Mouse (Mus musculus) spleen, postnatal 4 days (tissue): ENCODE data around the gene Agr2.

ENCODE experiments used
- DNase-seq, 2 experiments: peaks; one replicate each; pipeline ENCODE4 v3.0.0; 2022; ENCODE audit warnings: low spot score in 2 of 2

Agr2 gene

DNA sequence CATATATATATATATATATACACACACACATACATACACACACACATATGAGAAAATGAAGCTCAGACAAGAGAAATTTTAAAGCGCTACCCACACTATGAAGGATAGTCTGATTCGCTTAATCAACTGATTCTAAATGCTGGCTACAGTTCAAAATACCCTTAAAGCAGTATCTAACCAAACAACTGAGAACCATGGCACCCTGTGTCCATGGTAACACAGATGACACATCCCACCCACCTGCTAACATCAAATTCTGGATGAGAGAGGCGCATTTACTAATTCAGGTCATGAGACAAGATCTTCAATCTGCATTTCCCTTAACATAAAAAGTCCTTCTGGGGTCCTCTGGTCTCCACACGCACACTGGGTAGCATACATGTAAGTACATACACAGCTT, 33.4 kb downstream of the Agr2 start:
- DNase-seq: no peak

DNA sequence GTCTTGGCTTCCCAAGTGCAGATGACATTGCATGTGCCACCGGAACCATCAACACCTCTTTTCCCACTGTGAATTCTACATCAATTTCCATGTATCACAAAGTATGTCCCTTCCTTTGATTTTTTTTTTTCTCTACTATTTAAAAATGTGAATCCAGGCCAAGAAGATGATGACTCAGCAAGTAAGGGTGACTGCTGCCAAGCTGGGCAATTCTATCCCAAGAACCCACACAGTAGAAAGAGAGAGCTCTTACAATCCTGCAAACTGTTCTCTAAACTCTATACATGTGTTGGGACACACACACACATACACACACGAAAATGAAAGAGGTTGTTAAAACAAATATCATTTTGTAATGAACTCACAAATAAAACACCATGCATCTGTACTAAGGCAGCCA, 34.5 kb downstream of the Agr2 start:
- no peak for DNase-seq

DNA sequence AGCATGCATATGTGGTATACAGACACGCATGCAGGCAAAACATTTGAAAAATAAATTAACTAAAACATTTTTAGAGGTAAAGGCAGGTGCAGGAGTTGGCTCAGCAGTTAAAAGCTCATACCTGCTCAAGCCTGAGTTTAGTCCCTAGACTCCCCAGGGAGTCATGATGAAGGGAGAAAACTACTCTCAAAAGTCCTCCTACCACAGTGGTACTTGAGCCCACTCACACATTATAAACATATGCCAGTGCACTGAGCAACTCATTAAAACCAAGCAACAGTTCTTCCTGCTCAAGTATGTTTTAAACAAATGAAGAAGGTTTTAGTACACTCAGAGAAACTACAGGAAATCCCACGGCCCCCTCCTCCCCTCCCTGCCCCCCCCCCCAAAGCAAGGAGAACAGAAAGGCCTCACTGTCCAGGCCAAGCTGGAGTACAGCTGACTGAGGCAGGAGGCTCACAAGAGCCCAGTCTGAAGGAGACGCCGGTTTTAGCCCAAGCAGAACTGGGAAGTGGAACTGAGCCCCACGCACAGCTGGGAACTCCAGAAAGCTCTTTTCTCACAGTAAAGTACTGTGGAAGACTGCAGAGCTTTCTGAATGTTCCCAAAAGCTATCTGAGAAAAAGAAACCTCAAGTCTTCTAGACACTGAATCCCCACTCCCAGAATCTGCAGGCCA, 36.4 kb downstream of the Agr2 start:
- DNase-seq: no peak

DNA sequence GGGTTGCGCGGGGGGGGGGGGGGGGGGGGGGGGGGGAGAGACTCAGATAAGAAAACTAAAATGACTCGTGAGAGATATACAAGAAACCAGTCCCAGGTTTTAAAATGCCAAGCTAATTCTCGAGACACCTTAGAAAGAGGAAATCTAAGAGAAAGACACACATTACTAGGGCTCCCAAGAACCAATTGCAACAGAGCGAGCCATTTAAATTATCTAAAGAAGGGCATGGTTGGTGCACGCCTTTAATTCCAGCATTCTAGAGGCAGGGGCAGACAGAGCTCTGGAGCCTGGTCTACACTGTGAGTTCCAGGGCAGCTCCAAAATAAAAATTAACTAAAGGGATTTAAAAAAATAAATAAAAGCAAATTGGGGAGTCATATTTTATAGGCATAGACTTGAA, 37.0 kb downstream of the Agr2 start:
- DNase-seq: no peak

DNA sequence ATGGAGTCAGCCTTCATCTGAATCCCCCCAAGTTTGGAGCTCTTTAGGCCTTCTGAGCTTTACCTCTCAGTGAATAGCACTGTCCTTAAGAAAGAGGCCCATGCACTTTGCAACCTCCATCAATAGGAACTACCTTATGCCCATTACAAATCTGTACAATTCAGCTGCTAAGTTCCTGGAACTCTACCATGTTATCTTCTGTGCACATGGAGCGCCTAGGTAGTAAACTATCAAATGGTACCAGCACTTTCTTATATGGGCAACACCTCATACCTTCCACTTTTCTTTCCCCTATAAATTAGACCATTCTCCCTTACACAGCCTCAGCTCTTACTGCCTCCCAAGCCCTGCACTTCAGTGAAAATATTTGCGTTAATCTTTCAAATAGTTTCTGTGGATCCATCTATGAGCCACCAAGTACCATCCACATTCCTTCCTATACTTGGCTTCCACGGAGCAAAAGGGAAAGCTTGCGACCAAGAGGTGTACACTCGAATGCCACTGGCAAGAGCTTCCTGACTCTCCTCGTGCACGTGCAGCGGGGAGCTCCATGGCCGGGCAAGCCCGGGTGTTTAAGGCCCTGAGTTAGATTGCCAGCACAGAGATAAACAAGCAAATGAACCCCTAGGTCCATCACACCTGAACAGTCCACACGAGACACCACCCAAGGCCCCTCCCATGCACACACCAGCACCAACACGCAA, 38.1 kb downstream of the Agr2 start:
- DNase-seq: no peak

DNA sequence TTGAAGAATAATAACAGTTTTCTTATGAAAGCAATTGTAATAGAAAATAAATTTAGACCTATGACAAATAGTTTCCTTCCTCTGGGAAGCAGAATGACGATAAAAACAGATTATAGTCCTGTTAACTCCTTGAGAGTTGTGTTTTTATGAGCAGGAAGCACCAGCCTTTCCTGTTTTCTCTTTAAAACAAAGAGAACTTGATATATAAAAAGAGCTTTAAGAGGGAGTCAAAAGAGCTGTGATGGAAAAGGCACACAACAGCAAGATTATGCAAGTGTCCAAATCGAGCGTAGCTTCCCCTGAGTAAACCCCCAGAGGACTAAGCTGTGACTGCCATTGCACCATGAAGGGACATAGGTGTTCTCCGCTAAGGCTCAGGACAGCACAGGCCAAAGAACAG, 39.7 kb downstream of the Agr2 start:
- DNase-seq: no peak

DNA sequence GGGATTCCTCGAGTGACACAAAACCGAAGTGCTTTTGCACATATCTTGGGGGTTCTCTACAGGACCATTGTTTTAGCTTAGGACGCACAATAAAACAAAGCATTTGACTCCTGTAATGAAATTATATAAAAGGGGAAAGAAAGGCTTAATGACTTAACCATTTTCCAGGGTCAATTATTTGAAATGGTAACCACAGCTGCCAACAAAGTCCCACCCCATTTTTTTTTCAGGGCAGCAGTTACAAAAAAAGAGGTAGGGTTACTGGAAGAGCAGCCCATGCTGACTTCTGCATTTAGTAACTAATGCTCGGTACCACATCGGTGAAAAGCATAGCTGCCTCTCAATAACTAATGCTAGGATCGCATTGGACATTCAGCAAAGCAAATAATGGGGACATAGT, 42.8 kb downstream of the Agr2 start:
- DNase-seq: no peak

DNA sequence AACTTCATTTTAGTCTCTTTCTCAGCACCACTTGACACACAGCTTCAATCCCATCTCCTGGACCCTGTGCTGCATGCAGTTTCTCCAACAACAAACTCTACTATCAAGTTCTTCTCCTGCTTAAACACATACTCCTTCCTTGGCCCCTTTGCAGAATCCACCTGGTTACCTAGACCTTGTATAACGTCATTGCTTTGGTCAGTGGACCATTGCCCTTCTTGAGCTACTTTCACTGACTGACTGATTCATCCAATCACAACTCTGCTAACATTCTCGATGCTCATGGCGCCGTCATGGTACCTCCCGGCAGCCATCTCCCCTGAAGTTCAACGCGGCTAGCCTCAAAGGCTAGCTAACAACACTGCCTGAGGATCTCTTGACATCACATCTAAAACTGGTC, 43.4 kb downstream of the Agr2 start:
- DNase-seq: no peak

DNA sequence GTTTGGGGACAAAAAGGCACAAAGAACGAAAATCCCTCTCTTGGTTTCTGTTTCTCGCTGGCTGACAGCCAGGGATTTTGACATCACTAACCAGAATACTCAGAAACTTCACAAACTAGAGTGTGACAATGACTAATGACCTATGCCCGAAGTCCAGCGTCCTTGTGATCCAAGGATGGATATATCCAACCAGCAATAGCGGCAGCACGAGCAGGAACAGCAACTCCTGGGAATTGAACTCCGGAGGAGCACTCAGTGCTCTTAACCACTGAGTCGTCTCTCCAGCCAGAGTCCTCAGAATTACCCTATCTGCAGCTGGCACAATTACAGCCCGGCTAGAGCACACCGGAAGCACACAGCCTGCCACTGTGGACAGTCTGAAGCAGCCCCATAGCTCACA, 44.1 kb downstream of the Agr2 start:
- DNase-seq: no peak

DNA sequence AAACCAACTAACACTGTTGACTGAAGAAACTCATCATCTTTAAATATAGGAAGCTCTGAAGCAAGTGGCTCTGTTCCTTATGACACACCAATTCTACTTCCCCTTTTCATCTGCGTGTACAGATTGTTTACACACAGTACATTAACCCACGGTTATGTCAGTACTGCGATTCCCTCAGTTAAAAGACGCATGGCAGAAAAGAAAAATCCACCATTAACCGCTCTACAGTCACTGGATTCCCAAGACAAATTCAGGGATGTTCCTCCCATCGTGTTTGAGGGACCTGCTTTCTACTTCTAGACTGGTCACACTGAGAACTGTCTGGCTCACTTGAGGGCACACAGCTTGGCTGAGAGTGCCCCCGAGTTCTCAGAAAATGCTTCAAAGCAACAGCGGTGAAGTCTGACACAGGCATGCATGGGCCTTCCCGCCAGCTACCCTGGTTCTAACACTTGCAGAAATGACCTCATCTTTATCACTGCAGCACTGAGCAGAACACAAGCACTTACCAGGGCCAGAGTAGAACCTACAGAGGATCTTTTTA, 46.9 kb downstream of the Agr2 start:
- no peak for DNase-seq

DNA sequence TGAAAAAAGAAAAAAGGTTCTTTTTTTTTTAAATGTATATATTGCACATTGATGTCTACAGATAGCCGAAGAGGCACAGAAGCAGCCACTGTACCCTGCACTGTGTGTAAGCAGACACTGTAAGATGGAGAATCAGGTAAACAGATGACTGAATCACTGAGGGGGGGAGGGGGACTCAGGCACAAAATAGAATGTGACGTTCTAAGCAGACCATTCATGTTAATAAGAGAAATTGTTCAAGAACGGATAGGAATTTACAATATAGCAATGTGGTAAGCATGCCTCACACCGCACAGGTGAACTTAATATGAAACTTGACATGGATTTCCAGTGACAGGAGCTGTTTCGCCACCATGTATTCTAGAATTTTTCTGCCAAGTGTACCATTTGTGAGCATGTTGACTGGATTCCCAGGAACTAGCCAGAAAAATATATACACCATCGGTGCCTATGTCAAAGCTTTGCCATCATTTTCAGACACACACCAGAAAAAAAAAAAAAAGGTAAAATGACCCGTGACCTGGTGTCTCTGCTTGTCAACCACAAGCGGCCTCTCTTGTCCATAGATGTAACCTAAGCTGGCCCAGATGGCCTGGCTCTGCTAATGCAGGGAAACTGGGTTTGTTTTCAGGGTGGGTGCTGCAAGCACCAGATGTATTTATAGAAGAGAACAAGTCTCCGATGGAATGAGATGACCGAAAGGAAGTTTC, 48.0 kb downstream of the Agr2 start:
- DNase-seq: no peak

DNA sequence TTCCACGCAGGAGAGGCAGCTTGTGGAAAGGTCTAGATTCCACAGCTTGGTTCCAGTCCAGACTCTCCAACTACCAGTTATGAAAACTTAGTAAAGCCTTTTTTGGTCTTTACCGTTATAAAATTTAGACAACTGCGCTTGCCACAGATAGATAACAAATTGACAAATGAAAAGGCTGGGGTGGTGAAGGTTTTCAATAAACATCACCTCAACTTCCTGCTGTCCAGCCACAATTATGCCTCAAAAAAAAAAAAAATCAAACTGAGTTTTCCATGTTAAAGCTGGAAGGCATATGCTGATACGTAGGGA, 48.5 kb downstream of the Agr2 start:
- no peak for DNase-seq

DNA sequence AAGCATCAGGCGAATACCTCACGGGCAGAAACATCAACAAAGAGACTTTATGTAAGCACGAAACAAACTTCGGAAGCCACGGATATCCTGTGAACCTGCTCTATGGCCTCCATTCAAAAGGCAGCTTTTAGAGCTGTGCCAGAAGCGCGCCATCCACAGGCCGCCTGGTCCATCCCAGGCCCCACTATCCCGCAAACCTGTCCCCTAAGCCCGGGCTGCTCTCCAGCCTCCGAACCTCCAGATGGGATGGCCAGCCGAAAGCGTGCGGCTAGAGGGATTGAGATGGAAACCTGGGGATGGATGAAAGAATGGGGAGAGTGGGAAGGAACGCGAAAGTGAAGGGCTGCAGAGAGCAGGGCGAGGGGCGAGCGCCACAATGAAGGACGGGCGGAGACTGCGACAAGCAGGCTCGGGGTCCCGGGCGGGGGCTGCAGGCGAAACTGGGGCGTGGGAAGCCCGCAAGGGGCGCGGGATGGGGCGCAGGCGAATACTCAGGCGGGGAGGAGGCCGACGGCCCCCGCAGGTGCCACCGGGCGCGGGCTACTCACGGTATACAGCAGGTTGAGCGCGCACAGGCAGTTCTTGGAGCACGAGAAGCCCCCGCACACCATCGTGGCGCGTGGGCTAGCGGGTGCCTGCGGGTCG, 49.1 kb downstream of the Agr2 start:
- DNase-seq: peak; percentile 58 to 80

DNA sequence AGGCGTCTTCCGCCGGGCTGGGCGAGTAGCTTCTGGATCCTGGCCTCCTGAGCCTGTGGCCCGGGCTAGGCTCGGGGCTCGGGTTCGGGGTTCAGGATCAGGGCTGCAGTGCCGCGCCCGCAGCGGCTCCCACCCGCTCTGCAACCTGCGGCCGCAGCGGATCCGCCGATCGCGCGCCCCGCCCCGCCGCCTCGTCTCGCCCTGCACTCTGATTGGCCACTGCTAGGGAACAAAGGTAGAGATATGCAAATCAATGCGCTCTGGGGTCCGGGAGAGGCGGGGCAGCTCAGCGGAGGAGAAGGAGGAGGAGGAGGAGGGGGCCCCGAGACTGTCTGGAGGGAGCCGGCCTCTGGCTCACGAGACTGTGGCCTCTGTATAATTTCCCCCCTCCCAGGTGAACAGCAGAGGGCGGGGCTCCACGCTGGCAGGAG, 49.7 kb downstream of the Agr2 start, which contains the start of gene Tspan13:
TSS of gene Tspan13 (minus strand) at position 153 of the 431 bp plus-strand sequence.
- peak; percentile 90 to 93 for DNase-seq

DNA sequence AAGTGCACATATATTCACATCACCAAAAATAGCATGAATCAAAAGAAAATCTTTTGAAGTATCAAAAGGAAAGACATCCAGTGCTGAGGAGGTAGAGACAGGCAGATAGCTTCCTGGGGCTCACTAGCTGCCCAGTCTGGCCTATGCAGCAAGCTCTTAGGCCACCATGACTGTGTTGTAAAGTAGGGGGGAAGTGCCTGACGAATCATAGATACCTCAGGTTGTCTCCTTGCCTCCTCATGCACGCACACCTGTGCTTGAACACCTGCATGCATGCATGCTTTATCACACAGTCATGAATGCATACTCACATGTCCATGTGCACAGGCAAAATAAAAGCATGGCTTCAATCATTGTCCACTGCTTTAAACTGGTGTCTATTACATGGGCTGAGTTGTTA, 52.0 kb downstream of the Agr2 start:
- DNase-seq: no peak

DNA sequence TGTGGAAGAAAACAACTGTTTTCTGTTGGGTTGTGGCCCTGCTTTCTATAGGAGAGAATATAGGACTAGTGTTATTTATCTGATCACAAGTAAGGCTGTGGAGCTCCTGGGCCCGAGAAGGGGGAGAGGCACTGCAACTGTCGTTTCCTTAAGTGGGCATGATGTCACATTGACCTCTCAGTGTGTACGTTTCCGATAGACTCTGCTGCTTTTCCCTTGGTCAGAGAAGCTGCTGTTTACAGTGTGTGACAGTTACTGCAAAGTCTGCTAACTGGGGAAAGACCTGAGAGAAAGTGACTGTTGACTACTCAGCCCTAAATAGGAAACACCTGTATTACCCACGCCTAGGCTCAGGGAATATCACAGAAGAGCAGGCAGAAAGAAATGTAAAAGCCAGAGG, 53.5 kb downstream of the Agr2 start:
- DNase-seq: no peak

DNA sequence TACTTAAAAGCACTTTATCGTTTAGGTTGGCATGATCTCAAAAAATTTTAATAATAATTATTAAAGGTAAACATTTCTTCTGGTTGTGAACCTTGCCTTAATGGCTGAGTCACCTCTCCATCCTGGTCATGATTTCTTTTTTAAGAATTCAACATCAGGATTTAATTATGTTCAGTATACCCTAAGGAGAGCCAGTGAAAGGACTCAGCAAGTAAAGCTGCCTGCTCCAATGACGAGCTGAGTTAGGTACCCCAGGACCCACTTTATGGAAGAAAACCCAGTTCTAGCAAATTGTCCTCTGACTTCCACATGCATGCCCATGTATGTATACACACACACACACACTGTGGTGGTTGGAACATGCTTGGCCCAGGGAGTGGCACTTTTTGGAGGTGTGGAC, 54.9 kb downstream of the Agr2 start:
- no peak for DNase-seq

DNA sequence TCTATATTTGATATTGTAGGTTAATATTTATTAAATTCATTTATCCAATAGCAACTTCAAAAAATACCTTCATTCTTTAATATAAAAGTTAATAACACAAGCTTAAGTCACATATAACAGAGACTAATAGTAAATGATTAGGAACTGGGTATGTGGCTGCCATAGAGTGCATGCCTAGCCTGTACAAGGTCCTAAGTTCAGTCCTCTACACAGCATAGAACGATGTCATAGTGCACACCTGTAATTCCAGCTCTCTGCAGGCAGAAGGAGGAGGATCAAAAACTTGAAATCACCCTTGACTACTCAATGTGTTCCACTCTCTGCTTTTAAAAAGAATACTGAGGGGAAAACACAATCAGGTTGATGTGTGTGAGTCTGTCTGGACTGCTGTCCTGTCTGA, 57.6 kb downstream of the Agr2 start:
- DNase-seq: no peak
